Mouse (Mus musculus): ENCODE measurements around the gene Gucy1b2. TPM values are rescaled to one million over a fixed set of nuclear protein-coding genes. Genes with fewer than 3 reads are reported as not detected.

Gucy1b2 gene
- polyA plus RNA-seq, 1 experiment from 2014 or later: 0.58 TPM

DNA sequence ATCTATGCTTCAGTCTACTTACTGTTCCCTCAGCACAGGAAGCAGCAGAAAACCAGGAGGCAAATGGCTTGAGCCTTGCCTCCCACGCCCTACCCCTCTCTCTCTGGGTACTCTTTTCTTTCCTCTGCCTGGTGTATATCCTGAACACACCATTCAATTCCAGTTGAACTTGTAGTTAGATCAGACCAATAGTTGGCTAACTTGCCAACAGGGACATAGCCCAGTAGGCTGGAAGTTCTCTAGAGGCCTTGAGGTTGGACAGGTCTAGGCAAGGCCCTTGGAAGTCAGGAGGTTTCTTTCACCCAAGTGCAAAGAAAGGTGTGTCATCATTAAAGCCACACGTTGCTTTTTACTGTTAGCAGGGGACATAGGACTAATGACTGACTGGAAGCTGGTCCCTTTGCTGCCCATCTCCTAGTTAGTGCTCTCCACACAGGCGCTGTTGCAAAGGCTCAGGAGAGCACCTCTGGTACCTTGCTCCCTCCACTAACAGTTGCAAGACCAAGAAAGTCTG is 72.2 kb downstream of the Gucy1b2 start:
- WGBS: 91% methylated on average over 3 of the region's 3 CpGs
- no peak for ATAC-seq (ENCODE audit: low FRiP score)
- peaks cover 3% of the 10 kb centered on the region; the same call in 1 of the 2 replicates for H3K4me1 ChIP-seq (replicated peaks)

GRCm38 (mm10) chr14:62383109-62383508 is 73.0 kb downstream of the Gucy1b2 start:
- H3K4me1 ChIP-seq (replicated peaks): no peaks in the 10 kb centered on the region
- no peak overlapping the region for H3K4me3 ChIP-seq
- no peaks in the 10 kb centered on the region for H3K36me3 ChIP-seq
- 77% methylated on average over 3 of the region's 3 CpGs for WGBS
- H3K9ac ChIP-seq: no peak overlapping the region
- no peak overlapping the region for H3K27ac ChIP-seq
- no peaks in the 10 kb centered on the region for H3K27me3 ChIP-seq
- H3K9me3 ChIP-seq: no peaks in the 10 kb centered on the region
- H3K4me2 ChIP-seq: no peak overlapping the region
- ATAC-seq (ENCODE audit: low FRiP score): no peak

More for the DNA sequence above, 72.2 kb downstream of the Gucy1b2 start:
- Histone ChIP-seq H3K36me3 (no peaks in the 10 kb centered on the region), H3K27me3 (no peaks in the 10 kb centered on the region), H3K27ac (no peak overlapping the region), H3K4me3 (no peak overlapping the region), H3K9me3 (no peaks in the 10 kb centered on the region), H3K4me2 (no peak overlapping the region), H3K9ac (no peak overlapping the region)

DNA sequence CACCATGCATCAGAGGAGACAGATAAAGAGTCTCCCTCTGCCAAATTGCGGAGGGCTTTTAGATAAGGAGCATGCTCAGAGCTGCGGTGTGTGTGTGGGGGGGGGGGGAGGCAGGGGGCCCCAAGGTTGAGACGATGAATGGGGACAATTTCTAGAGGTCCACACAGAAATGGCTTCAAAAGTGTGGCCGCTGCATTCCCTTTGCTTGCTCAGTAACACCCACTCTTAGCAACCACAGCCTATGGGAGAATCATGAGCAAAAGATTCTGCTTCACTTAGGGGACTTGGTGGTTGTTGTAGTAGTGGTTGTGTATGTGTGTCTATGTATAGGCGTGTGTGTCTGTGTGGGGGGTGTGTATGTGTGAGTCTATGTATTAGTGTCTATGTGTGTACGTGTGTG is 75.5 kb downstream of the Gucy1b2 start:
- Histone ChIP-seq H3K4me2 (no peak overlapping the region), H3K27ac (no peak overlapping the region), H3K9me3 (no peaks in the 10 kb centered on the region), H3K36me3 (peaks cover 5% of the 10 kb centered on the region; the same call in 1 of the 2 replicates), H3K9ac (no peak overlapping the region), H3K27me3 (no peaks in the 10 kb centered on the region), H3K4me1 (replicated peaks) (no peaks in the 10 kb centered on the region), H3K4me3 (no peak overlapping the region)
- 74% methylated on average over 6 of the region's 6 CpGs for WGBS
- no peak for ATAC-seq (ENCODE audit: low FRiP score)

GRCm38 (mm10) chr14:62379391-62379790 is 76.7 kb downstream of the Gucy1b2 start:
- 97% methylated on average over 2 of the region's 2 CpGs for WGBS
- ATAC-seq (ENCODE audit: low FRiP score): no peak

DNA sequence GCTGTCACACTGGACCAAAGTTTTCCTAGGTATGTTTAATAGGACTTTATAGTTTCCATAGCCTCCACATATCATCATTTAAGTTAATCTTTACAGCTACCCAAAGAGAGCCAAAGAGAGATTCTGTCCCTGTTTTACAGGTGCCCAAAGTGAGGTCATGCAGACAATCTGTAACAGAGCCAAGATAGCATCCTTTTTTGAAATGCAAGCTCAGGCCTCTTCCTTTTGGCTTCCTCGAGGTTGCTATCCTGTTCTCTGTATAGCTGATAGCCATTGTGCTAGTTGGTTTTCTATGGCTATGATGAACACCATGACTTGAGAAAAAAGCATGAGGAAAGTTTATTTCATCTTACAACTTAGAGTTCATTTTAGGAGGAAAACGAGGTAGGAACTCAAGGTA is 80.0 kb downstream of the Gucy1b2 start:
- Histone ChIP-seq H3K4me2 (no peak overlapping the region), H3K9me3 (no peaks in the 10 kb centered on the region), H3K27me3 (no peaks in the 10 kb centered on the region), H3K27ac (no peak overlapping the region), H3K4me3 (no peak overlapping the region), H3K36me3 (peaks cover 5% of the 10 kb centered on the region), H3K4me1 (replicated peaks) (no peaks in the 10 kb centered on the region), H3K9ac (no peak overlapping the region)
- ATAC-seq (ENCODE audit: low FRiP score): no peak
- WGBS: 87% methylated on average over 2 of the region's 2 CpGs

More at GRCm38 (mm10) chr14:62379391-62379790, 76.7 kb downstream of the Gucy1b2 start:
- H3K4me1 ChIP-seq (replicated peaks): no peaks in the 10 kb centered on the region
- no peak overlapping the region for H3K9ac ChIP-seq
- H3K9me3 ChIP-seq: no peaks in the 10 kb centered on the region
- peaks cover 5% of the 10 kb centered on the region; the same call in 1 of the 2 replicates for H3K36me3 ChIP-seq
- H3K27me3 ChIP-seq: no peaks in the 10 kb centered on the region
- no peak overlapping the region for H3K27ac ChIP-seq
- no peak overlapping the region for H3K4me3 ChIP-seq
- H3K4me2 ChIP-seq: no peak overlapping the region

DNA sequence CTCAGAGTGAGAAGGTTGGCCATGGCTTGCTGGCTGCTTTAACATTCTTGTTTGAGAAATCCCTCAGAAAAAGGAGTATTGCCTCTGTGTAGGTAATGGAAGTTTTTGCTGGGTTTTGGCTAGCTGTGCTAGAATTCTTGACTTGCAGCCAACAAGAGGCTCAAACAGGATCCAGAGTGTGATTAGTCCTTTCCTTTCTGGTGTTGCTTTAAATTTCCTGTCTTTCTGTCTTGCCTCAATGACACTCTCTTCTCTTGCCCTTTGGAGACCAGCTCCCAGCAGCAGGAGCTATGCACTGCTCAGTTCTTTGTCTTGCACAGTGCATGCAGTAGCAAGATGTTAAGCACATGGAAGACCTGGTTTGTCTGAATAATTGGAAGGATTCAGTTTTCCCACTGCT is 80.4 kb downstream of the Gucy1b2 start:
- ATAC-seq (ENCODE audit: low FRiP score): no peak
- peaks cover 5% of the 10 kb centered on the region for H3K36me3 ChIP-seq
- no peaks in the 10 kb centered on the region for H3K9me3 ChIP-seq

DNA sequence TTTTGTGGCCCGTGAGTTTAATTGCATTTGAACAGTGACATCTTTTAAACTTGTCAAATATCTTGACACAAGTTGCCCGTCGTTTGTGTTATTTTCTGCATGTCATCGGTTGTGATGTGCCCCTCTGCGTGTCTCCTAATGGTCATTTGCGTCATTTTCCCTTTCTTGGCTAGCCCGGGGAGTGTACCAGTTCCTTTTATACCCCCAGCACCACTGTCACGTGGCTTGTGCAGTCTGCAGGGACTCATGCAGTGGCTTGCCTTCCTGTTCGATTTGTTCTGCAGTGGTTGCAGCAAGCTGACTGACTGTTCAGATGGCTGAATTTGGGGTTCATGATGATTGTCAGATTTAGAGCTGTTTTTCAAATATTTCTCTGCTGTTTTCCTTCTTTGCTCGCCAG is 82.1 kb downstream of the Gucy1b2 start:
- 81% methylated on average over 10 of the region's 10 CpGs for WGBS
- Histone ChIP-seq H3K9me3 (no peaks in the 10 kb centered on the region), H3K9ac (no peak overlapping the region), H3K4me1 (replicated peaks) (no peaks in the 10 kb centered on the region), H3K36me3 (peaks cover 9% of the 10 kb centered on the region), H3K27ac (no peak overlapping the region), H3K4me2 (no peak overlapping the region), H3K27me3 (no peaks in the 10 kb centered on the region), H3K4me3 (no peak overlapping the region)
- ATAC-seq (ENCODE audit: low FRiP score): no peak

More for the DNA sequence above, 80.4 kb downstream of the Gucy1b2 start:
- Histone ChIP-seq H3K27me3 (no peaks in the 10 kb centered on the region), H3K4me2 (no peak overlapping the region), H3K27ac (no peak overlapping the region), H3K9ac (no peak overlapping the region), H3K4me3 (no peak overlapping the region), H3K4me1 (replicated peaks) (no peaks in the 10 kb centered on the region)

GRCm38 (mm10) chr14:62370819-62371218 is 85.3 kb downstream of the Gucy1b2 start:
- Histone ChIP-seq H3K27ac (no peak overlapping the region), H3K9me3 (no peaks in the 10 kb centered on the region), H3K36me3 (peaks cover 19% of the 10 kb centered on the region), H3K4me1 (replicated peaks) (no peaks in the 10 kb centered on the region), H3K9ac (no peak overlapping the region), H3K4me3 (no peak overlapping the region), H3K27me3 (no peaks in the 10 kb centered on the region), H3K4me2 (no peak overlapping the region)
- ATAC-seq (ENCODE audit: low FRiP score): no peak
- 88% methylated on average over 6 of the region's 6 CpGs for WGBS

- Histone ChIP-seq H3K4me1 (replicated peaks) (no peaks in the 10 kb centered on the region), H3K27me3 (no peaks in the 10 kb centered on the region), H3K36me3 (peaks cover 23% of the 10 kb centered on the region), H3K9ac (no peak overlapping the region), H3K4me2 (no peak overlapping the region), H3K9me3 (no peaks in the 10 kb centered on the region), H3K4me3 (no peak overlapping the region), H3K27ac (no peak overlapping the region)
- 90% methylated on average over 2 of the region's 2 CpGs for WGBS
- ATAC-seq (ENCODE audit: low FRiP score): no peak
Observed at GRCm38 (mm10) chr14:62363774-62364173, 92.3 kb downstream of the Gucy1b2 start.

DNA sequence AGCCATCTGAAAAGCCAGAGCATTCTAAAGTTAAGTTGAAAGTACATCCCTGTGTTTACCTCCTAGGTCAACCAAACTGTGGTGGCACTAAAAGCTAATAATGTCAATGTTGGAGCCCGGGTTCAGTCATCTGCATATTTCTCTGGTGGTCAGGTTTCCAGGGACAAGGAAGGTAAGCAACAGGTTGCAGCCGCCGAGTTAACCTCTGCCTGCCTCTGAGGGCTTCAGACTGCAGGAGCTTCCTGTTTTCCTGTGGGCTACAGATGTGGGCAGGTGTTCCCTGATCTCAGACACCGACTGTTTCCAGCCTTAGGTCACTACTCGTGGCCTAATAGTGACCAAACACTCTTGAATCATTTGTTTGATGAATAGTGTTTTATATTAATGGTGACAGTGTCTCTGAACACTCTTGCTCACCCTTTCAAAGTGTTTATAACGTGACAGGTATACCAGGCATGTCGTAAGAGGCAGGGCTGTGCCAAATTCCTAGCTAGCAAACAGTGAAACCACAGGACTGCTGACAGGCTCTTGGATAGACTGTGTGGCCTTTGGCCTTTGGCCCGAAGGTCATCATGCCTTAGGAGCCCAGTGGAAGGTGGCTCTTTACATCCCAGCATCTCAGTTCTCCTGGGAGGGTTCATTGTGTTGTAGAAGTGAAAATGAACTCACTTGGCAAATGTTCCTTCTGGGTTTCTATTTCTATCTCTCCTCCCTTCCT is 94.7 kb downstream of the Gucy1b2 start:
- no peak for ATAC-seq (ENCODE audit: low FRiP score)
- Histone ChIP-seq H3K27ac (no peak overlapping the region), H3K9me3 (no peaks in the 10 kb centered on the region), H3K4me2 (no peak overlapping the region), H3K4me3 (no peak overlapping the region), H3K27me3 (no peaks in the 10 kb centered on the region), H3K36me3 (peaks cover 10% of the 10 kb centered on the region; the same call in 1 of the 2 replicates), H3K4me1 (replicated peaks) (no peaks in the 10 kb centered on the region), H3K9ac (no peak overlapping the region)
- WGBS: 85% methylated on average over 8 of the region's 8 CpGs

DNA sequence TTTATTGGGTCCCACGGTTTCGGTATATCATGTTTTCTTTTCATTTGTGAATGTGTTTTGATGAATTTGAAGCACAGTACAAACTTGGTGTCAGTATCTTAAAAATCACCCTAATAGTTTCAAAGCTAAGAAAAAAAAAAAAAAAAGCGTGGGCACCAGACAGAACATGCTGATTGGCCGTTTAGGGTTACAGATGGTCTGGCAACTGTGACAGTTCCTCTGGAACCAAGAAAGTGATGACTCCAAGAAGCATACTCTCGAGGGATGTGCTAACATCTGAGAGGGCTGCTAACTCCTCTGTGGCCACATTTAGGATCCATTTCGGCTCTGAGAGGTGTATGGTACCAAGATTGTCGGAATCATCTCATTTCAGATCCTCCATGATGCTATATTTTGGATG is 100.9 kb downstream of the Gucy1b2 start:
- no peak overlapping the region for H3K9ac ChIP-seq
- 88% methylated on average over 7 of the region's 7 CpGs for WGBS
- H3K27ac ChIP-seq: no peak overlapping the region
- no peak overlapping the region for H3K4me3 ChIP-seq
- ATAC-seq (ENCODE audit: low FRiP score): no peak
- no peaks in the 10 kb centered on the region for H3K9me3 ChIP-seq
- H3K4me2 ChIP-seq: no peak overlapping the region
- H3K4me1 ChIP-seq (replicated peaks): no peaks in the 10 kb centered on the region
- no peaks in the 10 kb centered on the region for H3K27me3 ChIP-seq
- H3K36me3 ChIP-seq: 0 out of 2 replicates have a peak, but pooled peaks cover 3% of the 10 kb centered on the region

- no peak overlapping the region for H3K9ac ChIP-seq
- no peaks in the 10 kb centered on the region; the same call in 1 of the 2 replicates for H3K4me1 ChIP-seq (replicated peaks)
- H3K36me3 ChIP-seq: peaks cover 3% of the 10 kb centered on the region; the same call in 1 of the 2 replicates
- no peaks in the 10 kb centered on the region for H3K27me3 ChIP-seq
- no peaks in the 10 kb centered on the region for H3K9me3 ChIP-seq
- no peak for ATAC-seq (ENCODE audit: low FRiP score)
- no peak overlapping the region for H3K27ac ChIP-seq
- H3K4me3 ChIP-seq: no peak overlapping the region
- 94% methylated on average over 5 of the region's 5 CpGs for WGBS
- H3K4me2 ChIP-seq: no peak overlapping the region
Observed at GRCm38 (mm10) chr14:62353793-62354192, 102.3 kb downstream of the Gucy1b2 start.

DNA sequence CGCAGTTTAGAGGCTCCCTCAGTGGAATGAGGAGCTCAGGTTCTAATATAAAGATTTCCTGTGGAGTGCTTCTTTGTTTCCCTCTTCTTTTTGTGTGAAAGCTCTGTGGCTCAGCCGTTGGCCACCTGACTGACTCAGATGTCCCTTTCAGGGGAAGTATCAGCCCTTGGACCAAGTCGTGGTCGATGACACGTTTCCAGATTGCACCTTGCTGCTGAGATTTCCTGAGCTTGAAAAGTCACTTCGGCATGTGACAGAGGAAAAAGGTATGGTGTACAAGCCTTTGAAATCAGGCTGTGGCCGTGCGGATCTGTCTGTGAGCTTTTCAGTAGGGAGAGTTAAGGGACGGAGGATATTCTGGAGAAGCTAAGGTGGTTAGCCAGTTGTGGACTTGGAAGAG is 102.7 kb downstream of the Gucy1b2 start:
- no peak overlapping the region for H3K9ac ChIP-seq
- no peak overlapping the region for H3K27ac ChIP-seq
- peaks cover 3% of the 10 kb centered on the region; the same call in 1 of the 2 replicates for H3K36me3 ChIP-seq
- H3K9me3 ChIP-seq: no peaks in the 10 kb centered on the region
- no peak overlapping the region for H3K4me3 ChIP-seq
- H3K4me1 ChIP-seq (replicated peaks): no peaks in the 10 kb centered on the region; the same call in 1 of the 2 replicates
- no peak for ATAC-seq (ENCODE audit: low FRiP score)
- 79% methylated on average over 9 of the region's 9 CpGs for WGBS
- H3K27me3 ChIP-seq: no peaks in the 10 kb centered on the region
- H3K4me2 ChIP-seq: no peak overlapping the region

Data from hindbrain, embryonic 13.5 days (tissue).